Mouse (Mus musculus) stomach, postnatal 0 days (tissue): ENCODE data around the gene Kat14.

Experiments used
- CTCF ChIP-seq: IDR thresholded peaks from 2 replicates; pipeline ENCODE4 v1.5.1; 2016; ENCODE audit warnings: antibody characterized with exemption, low read depth, mild to moderate bottlenecking, moderate library complexity
- EP300 ChIP-seq: optimal IDR thresholded peaks from 2 replicates; pipeline ENCODE3; 2016; ENCODE audit warnings: antibody characterized with exemption

- TF ChIP-seq CTCF (no peak), EP300 (no peak)
These were observed 6.4 kb downstream of the Kat14 start for GRCm38 (mm10) chr2:144375063-144375703.
